Mouse (Mus musculus): ENCODE measurements around the gene Unc119. TPM values are rescaled to one million over a fixed set of nuclear protein-coding genes. Genes with fewer than 3 reads are reported as not detected.

The Unc119 gene
- 144 and 155 TPM in 2 replicates for polyA plus RNA-seq (2012; rRNA removed)

GRCm38 (mm10) chr11:78343381-78344327, at the start of gene Unc119:
TSS of gene Unc119 (plus strand) at chr11:78343482.

GRCm38 (mm10) chr11:78301357-78302084, 41.8 kb upstream of the Unc119 start, which contains the start of gene Spag5:
TSS of gene Spag5 (plus strand) at chr11:78301529.

GRCm38 (mm10) chr11:78322860-78323259, 20.4 kb upstream of the Unc119 start, which contains the start of gene Aldoc:
TSS of gene Aldoc (plus strand) at chr11:78322968.

GRCm38 (mm10) chr11:78327634-78328511, 15.4 kb upstream of the Unc119 start, which contains the start of gene Pigs:
TSS of gene Pigs (plus strand) at chr11:78328415.

GRCm38 (mm10) chr11:78386508-78387043, 43.3 kb downstream of the Unc119 start, which contains the start of gene Foxn1:
TSS of gene Foxn1 (minus strand) at chr11:78386558.

Other genes with a start within 250 kb of the Unc119 start
- gene Fam222b, start 248.8 kb upstream of the Unc119 start, polyA plus RNA-seq (2012; rRNA removed): 24.0 and 25.4 TPM in 2 replicates
- gene Traf4, start 177.9 kb upstream of the Unc119 start, polyA plus RNA-seq (2012; rRNA removed): 193 and 206 TPM in 2 replicates
- 12.9 and 16.0 TPM in 2 replicates for gene Nek8, start 166.8 kb upstream of the Unc119 start, polyA plus RNA-seq (2012; rRNA removed)
- 15.7 and 24.4 TPM in 2 replicates for gene Tlcd1, start 166.8 kb upstream of the Unc119 start, polyA plus RNA-seq (2012; rRNA removed)
- gene Rpl23a, start 159.9 kb upstream of the Unc119 start, polyA plus RNA-seq (2012; rRNA removed): 2,641 and 2,838 TPM in 2 replicates
- gene Rab34, start 155.1 kb upstream of the Unc119 start, polyA plus RNA-seq (2012; rRNA removed): 72.6 and 93.5 TPM in 2 replicates
- gene Proca1, start 150.1 kb upstream of the Unc119 start, polyA plus RNA-seq (2012; rRNA removed): 1.4 and 2.0 TPM in 2 replicates
- 119 and 127 TPM in 2 replicates for gene Sdf2, start 97.7 kb upstream of the Unc119 start, polyA plus RNA-seq (2012; rRNA removed)
- 26.4 and 31.0 TPM in 2 replicates for gene Supt6, start 97.5 kb upstream of the Unc119 start, polyA plus RNA-seq (2012; rRNA removed)
- 60.3 and 62.0 TPM in 2 replicates for gene 2610507B11Rik, start 81.7 kb upstream of the Unc119 start, polyA plus RNA-seq (2012; rRNA removed)
- 0.63 and 0.88 TPM in 2 replicates for gene BC030499, start 52.6 kb upstream of the Unc119 start, polyA plus RNA-seq (2012; rRNA removed)
- gene Spag5, start 42.0 kb upstream of the Unc119 start, polyA plus RNA-seq (2012; rRNA removed): 37.0 and 49.5 TPM in 2 replicates
- 106 and 132 TPM in 2 replicates for gene Aldoc, start 20.5 kb upstream of the Unc119 start, polyA plus RNA-seq (2012; rRNA removed)
- 60.2 and 69.7 TPM in 2 replicates for gene Pigs, start 15.1 kb upstream of the Unc119 start, polyA plus RNA-seq (2012; rRNA removed)
- gene Foxn1, start 43.1 kb downstream of the Unc119 start, polyA plus RNA-seq (2012; rRNA removed): 0.03 TPM in 1 of 2 replicates, not detected in the other
- gene Slc13a2, start 78.7 kb downstream of the Unc119 start, polyA plus RNA-seq (2012; rRNA removed): 0.04 TPM in 1 of 2 replicates, not detected in the other
- 10.6 and 11.7 TPM in 2 replicates for gene Slc46a1, start 122.2 kb downstream of the Unc119 start, polyA plus RNA-seq (2012; rRNA removed)
- 35.2 and 38.7 TPM in 2 replicates for gene Sarm1, start 154.3 kb downstream of the Unc119 start, polyA plus RNA-seq (2012; rRNA removed)
- 84.3 and 85.8 TPM in 2 replicates for gene Vtn, start 155.6 kb downstream of the Unc119 start, polyA plus RNA-seq (2012; rRNA removed)
- 0.23 and 0.37 TPM in 2 replicates for gene Sebox, start 160.0 kb downstream of the Unc119 start, polyA plus RNA-seq (2012; rRNA removed)
- 70.0 and 74.8 TPM in 2 replicates for gene Tmem199, start 168.7 kb downstream of the Unc119 start, polyA plus RNA-seq (2012; rRNA removed)
- gene Poldip2, start 168.7 kb downstream of the Unc119 start, polyA plus RNA-seq (2012; rRNA removed): 113 and 120 TPM in 2 replicates
- 51.0 and 52.7 TPM in 2 replicates for gene Tnfaip1, start 192.8 kb downstream of the Unc119 start, polyA plus RNA-seq (2012; rRNA removed)
- 84.4 and 94.8 TPM in 2 replicates for gene Ift20, start 192.9 kb downstream of the Unc119 start, polyA plus RNA-seq (2012; rRNA removed)
- 20.2 and 23.6 TPM in 2 replicates for gene Tmem97, start 207.3 kb downstream of the Unc119 start, polyA plus RNA-seq (2012; rRNA removed)